Mouse (Mus musculus): Measurements from ENCODE around the gene Spata21.

GRCm38 (mm10) chr4:141064104-141064659, 24.0 kb upstream of the Spata21 start:
- TF ChIP-seq POLR2A (IDR thresholded peaks at IDR 0.05; ENCODE audit: borderline replicate concordance, low read depth, low read length) (no peak), CTCF (IDR thresholded peaks at IDR 0.05; ENCODE audit: low read depth, low read length) (no peak)

Data from bone marrow macrophage, adult 2 months (primary cell).